Comparison of ENCODE assay signal across 34 mouse cellular contexts in the genomic region with DNA sequence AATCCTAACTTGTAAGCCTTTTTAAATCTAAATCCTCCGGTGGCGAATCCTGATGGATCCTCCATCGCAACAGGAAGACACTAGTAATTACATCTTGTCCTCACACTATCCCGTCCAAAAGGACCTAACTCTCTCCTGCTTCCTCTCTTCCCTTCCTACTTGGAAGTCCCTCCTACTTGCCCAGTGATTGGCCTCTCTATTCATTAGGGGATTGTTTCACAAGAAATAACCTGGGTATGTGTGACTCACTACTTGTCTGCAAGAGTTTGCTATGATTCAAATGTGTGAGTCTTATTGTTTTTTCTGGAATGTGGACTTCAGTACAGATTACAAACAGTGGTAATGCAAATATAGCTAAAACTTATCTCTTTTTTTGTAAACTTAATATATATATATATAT. TPM values are rescaled to one million over a fixed set of nuclear protein-coding genes. Genes with fewer than 3 reads are reported as not detected.
"Had no signal": no experiment of that assay in that cellular context is flagged by ENCODE, and none has a peak within 500 bp of the region (broad histone marks: within the 10 kb centered on the region; RNA-seq: fewer than 3 reads in every experiment).

No protein-coding gene starts in this region.

- H3K9ac ChIP-seq: heart, embryonic 13.5 days; heart, embryonic 15.5 days; hindbrain, embryonic 12.5 days; hindbrain, embryonic 14.5 days; intestine, embryonic 15.5 days; limb, embryonic 12.5 days; liver, embryonic 14.5 days had no signal

- H3K27me3 ChIP-seq: hindbrain, embryonic 12.5 days; intestine, embryonic 15.5 days; limb, embryonic 12.5 days had no signal

- H3K4me3 ChIP-seq: gastrocnemius, adult 2 months; heart, embryonic 13.5 days; heart, embryonic 15.5 days; hindbrain, embryonic 10.5 days; hindbrain, embryonic 12.5 days; intestine, embryonic 15.5 days; left cerebral cortex, adult 2 months; limb, embryonic 10.5 days; limb, embryonic 12.5 days had no signal

- H3K9me3 ChIP-seq: heart, embryonic 13.5 days; heart, embryonic 15.5 days; intestine, embryonic 15.5 days; limb, embryonic 10.5 days; limb, embryonic 12.5 days had no signal

- H3K36me3 ChIP-seq: heart, embryonic 13.5 days; heart, embryonic 15.5 days; hindbrain, embryonic 10.5 days; hindbrain, embryonic 12.5 days; intestine, embryonic 15.5 days; limb, embryonic 10.5 days; limb, embryonic 12.5 days had no signal

- ATAC-seq: hindbrain, embryonic 16.5 days; inflammation-experienced regulatory T-cells, adult 6 months; intestine, embryonic 15.5 days; intestine, postnatal 0 days had no signal

- H3K4me1 ChIP-seq: intestine, embryonic 15.5 days; limb, embryonic 10.5 days; limb, embryonic 12.5 days had no signal

- H3K27ac ChIP-seq: gastrocnemius, adult 2 months; heart, embryonic 13.5 days; heart, embryonic 15.5 days; hindbrain, embryonic 10.5 days; hindbrain, embryonic 12.5 days; hindbrain, embryonic 14.5 days; intestine, embryonic 15.5 days; kidney, postnatal 0 days; left cerebral cortex, adult 2 months; limb, embryonic 10.5 days; limb, embryonic 12.5 days; liver, embryonic 14.5 days had no signal

- DNase-seq: gastrocnemius, adult 2 months; gastrocnemius, postnatal 10 days; gastrocnemius, postnatal 25 days; heart, adult 18-20 months; heart, postnatal 14 days; heart, postnatal 4 days; kidney, adult 18-20 months; kidney, adult 8-10 months; kidney, postnatal 14 days; kidney, postnatal 36 days; layer of hippocampus, adult 9-11 months; liver had no signal

- H3K4me2 ChIP-seq: heart, embryonic 11.5 days; heart, embryonic 13.5 days; heart, embryonic 15.5 days; hindbrain, embryonic 12.5 days; hindbrain, embryonic 14.5 days; intestine, embryonic 15.5 days; limb, embryonic 12.5 days; liver, embryonic 11.5 days had no signal

RNA-seq across cellular contexts. Expression of gene Gpr6, which starts 49.9 kb away (rescaled TPM):
- total RNA-seq: gastrocnemius, adult 2 months; gastrocnemius, postnatal 10 days; gastrocnemius, postnatal 25 days; gastrocnemius, postnatal 4 days; granulocyte monocyte progenitor cell, adult 5-6 weeks; heart, adult 18-20 months; heart, adult 8-10 months; heart, postnatal 14 days; heart, postnatal 4 days had no signal
- polyA plus RNA-seq: heart, embryonic 11.5 days; heart, embryonic 13.5 days; heart, embryonic 15.5 days; heart, postnatal 0 days; hindbrain, embryonic 10.5 days; inflammation-experienced regulatory T-cells, adult 6 months; intestine, embryonic 15.5 days; intestine, postnatal 0 days; kidney, embryonic 14.5 days; kidney, postnatal 0 days; limb, embryonic 10.5 days; limb, embryonic 12.5 days; limb, embryonic 14.5 days; liver, embryonic 11.5 days; liver, embryonic 14.5 days had no signal
